Mouse (Mus musculus) midbrain, postnatal 0 days (tissue): ENCODE results near the gene Vangl2. TPM values are rescaled to one million over a fixed set of nuclear protein-coding genes. Genes with fewer than 3 reads are reported as not detected.
A peak's percentile ranks its signal among the peaks of the same experiment; 100 is the strongest.

ENCODE experiments used
- ATAC-seq: fragments of 200-750 bp; cut with Nextera tagmentation; 2 replicates; pipeline ENCODE4 v1.8.0; 2017; ENCODE audit warnings: moderate number of reproducible peaks, mild to moderate bottlenecking, moderate TSS enrichment, moderate library complexity; ENCODE audit not compliant: low FRiP score
- DNase-seq: peaks from one replicate; pipeline ENCODE4 v3.0.0-alpha.2; 2015; ENCODE audit warnings: low spot score
- H3K27ac ChIP-seq: fragments of 300-500 bp; sonication (generic); 2 replicates; pipeline ENCODE4 v1.5.1; 2014; ENCODE audit warnings: low read depth, mild to moderate bottlenecking, low read length, mixed read lengths
- H3K27me3 ChIP-seq: fragments of 300-500 bp; sonication (generic); 2 replicates; pipeline ENCODE4 v1.6.1; 2014; ENCODE audit warnings: low read length, control low read depth, mixed read lengths; ENCODE audit not compliant: insufficient read depth
- H3K36me3 ChIP-seq: fragments of 300-500 bp; sonication (generic); 2 replicates; pipeline ENCODE4 v1.6.1; 2014; ENCODE audit warnings: low read length, control low read depth, mixed read lengths; ENCODE audit not compliant: insufficient read depth
- H3K4me1 ChIP-seq: fragments of 300-500 bp; sonication (generic); 2 replicates; pipeline ENCODE4 v1.6.1; 2014; ENCODE audit warnings: mild to moderate bottlenecking, control low read depth, antibody characterized with exemption, low read length, mixed read lengths; ENCODE audit not compliant: insufficient read depth
- H3K4me2 ChIP-seq: fragments of 300-500 bp; sonication (generic); 2 replicates; pipeline ENCODE4 v1.6.1; 2014; ENCODE audit warnings: low read depth, mild to moderate bottlenecking, low read length, mixed read lengths; ENCODE audit not compliant: poor library complexity, severe bottlenecking
- H3K4me3 ChIP-seq: fragments of 300-500 bp; sonication (generic); 2 replicates; pipeline ENCODE4 v1.5.1; 2014; ENCODE audit warnings: low read depth, mild to moderate bottlenecking, low read length, moderate library complexity
- H3K9ac ChIP-seq: fragments of 300-500 bp; sonication (generic); replicated peaks from 2 replicates; pipeline ENCODE4 v1.6.1; 2014; ENCODE audit warnings: mild to moderate bottlenecking, low read length, moderate library complexity, mixed read lengths; ENCODE audit not compliant: poor library complexity, severe bottlenecking
- H3K9me3 ChIP-seq: fragments of 300-500 bp; sonication (generic); 2 replicates; pipeline ENCODE4 v1.6.1; 2016; ENCODE audit warnings: low read length, control low read depth
- CTCF ChIP-seq: IDR thresholded peaks from 2 replicates; pipeline ENCODE4 v1.5.1; 2016; ENCODE audit warnings: antibody characterized with exemption, mild to moderate bottlenecking
- WGBS: fragments of 180-500 bp; shearing (Covaris S2); extraction: QIAGEN DNeasy Blood & Tissue Kit; methylation state at CpG from one replicate; pipeline ENCODE4 v1.1.7; 2014; 5-methylcytosine and 5-hydroxymethylcytosine counted together
- polyA plus RNA-seq: library from polyadenylated mRNA; unstranded; fragments of >200 nt; fragmentation: Nextera tagmentation; extraction: Ambion mirVana; gene quantifications from 2 replicates; pipeline ENCODE4 v1.2.1, GENCODE M21; 2015
- total RNA-seq: library from RNA; depleted of rRNA; stranded (reverse); fragments of >200 nt; gene quantifications from 2 replicates; pipeline ENCODE4 v1.2.3, GENCODE M21; 2014; rRNA removed

Gene Vangl2
- total RNA-seq (85.8 and 115 TPM in 2 replicates), polyA plus RNA-seq (43.1 and 44.2 TPM in 2 replicates)

DNA sequence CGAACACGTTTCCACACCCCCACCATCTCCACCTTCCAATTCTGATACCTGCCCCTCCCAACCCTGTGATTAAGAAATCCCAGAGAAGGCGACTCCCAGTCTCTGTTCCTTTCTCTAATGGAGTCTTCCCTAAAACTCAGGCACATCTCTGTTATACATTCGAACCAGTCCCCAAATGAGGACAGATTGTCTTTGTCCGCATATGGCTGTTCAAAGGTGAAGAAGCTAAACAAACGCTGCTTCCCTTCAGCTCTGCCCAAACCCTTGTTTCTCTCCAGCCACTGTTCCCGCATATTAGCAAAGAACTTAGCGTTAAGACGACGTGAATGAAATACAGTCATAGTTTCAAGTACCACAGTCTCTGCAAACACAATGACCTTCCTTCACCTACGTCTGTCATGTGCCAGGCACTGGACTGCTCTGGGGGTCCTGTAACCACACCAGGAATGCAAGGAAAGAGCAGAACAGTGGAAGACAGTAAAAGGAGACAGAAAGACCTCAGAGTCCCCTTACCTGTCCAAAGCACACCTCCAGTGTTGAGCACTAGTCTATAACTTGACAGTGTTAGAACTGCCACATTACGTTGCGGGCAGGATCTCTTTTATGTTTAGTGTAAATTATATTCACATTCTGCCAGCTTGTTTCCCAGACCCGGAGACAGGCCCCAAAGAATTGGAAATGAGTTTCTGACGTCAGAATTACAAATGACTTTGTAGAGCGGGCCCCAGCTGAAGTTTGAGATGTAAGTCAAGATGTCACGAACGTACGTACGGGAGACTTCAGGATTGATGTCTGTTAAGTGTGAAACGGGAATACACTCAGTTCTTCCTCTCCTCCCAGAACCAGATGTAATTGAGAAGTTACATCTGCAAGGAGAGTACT is at the start of gene Vangl2:
Vangl2 (minus strand) TSS at position 51 of the 882 bp plus-strand sequence.
- WGBS, result 33% methylated on average over 21 of the region's 21 CpGs

DNA sequence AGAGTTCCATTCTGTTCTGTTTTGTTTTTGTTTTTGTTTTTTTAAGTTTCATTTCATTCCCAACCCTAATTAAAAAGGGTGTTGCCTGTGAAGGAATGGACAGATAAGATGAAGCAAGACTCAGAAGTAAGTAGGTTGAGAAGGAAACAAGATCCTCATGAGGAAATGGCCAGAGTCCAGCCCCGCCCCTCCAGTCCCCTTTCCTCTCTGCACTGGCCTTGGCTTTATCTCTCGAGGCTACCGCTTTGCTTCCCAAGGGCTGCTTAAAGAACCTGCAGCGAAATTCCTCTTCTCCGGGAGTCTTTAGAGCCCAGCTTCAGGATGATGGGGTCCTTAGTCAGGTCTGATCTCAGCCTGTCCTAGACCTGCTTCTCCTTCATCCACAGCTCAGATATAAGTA is 49.7 kb upstream of the Vangl2 start:
- Histone ChIP-seq H3K4me1 (no peaks in the 10 kb centered on the region), H3K36me3 (peaks cover 43% of the 10 kb centered on the region), H3K4me3 (no peak overlapping the region), H3K27me3 (no peaks in the 10 kb centered on the region), H3K9ac (no peak overlapping the region), H3K27ac (no peak overlapping the region), H3K9me3 (no peaks in the 10 kb centered on the region), H3K4me2 (no peak overlapping the region)
- no peak for DNase-seq
- 74% methylated on average over 5 of the region's 5 CpGs for WGBS
- no peak for TF ChIP-seq CTCF
- ATAC-seq, result no peak

More for the DNA sequence above, at the start of gene Vangl2:
- H3K36me3 ChIP-seq, result no peaks in the 10 kb centered on the region
- TF ChIP-seq CTCF, result no peak
- ATAC-seq (no peak), DNase-seq (no peak)
- H3K27me3 ChIP-seq, result no peaks in the 10 kb centered on the region
- H3K4me3 ChIP-seq, result peak within 1 kb of the TSS; percentile 94
- peaks cover 17% of the 10 kb centered on the region for H3K4me1 ChIP-seq
- peak within 1 kb of the TSS; percentile 96 for H3K27ac ChIP-seq
- peak within 1 kb of the TSS; percentile 94 for H3K9ac ChIP-seq
- no peaks in the 10 kb centered on the region for H3K9me3 ChIP-seq
- H3K4me2 ChIP-seq, result peak within 1 kb of the TSS; percentile 87

DNA sequence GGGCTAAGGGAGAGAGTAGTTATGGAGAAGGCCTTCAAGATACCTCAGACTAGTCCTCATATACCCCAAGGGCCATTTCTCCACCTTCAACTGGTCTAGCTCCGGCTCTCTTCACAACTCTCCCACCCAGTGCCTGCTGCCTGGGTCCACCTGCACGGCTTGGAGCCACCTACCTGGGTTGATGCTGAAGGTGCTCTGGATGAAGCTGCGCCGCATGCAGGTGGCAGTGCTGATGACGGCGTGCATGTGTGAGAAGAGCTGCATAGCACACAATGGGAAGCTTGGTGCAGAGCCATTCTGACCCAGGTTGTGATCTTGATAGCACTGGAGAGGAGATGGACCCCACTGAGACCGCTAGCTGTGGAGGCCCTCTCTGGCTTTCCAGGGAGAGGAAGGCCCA is 44.4 kb upstream of the Vangl2 start:
- no peak for TF ChIP-seq CTCF
- no peaks in the 10 kb centered on the region for H3K9me3 ChIP-seq
- H3K27ac ChIP-seq, result no peak overlapping the region
- H3K4me2 ChIP-seq, result no peak overlapping the region
- H3K4me1 ChIP-seq, result no peaks in the 10 kb centered on the region
- H3K9ac ChIP-seq, result no peak overlapping the region
- 97% methylated on average over 7 of the region's 7 CpGs for WGBS
- no peaks in the 10 kb centered on the region for H3K27me3 ChIP-seq
- DNase-seq (no peak), ATAC-seq (no peak)
- no peak overlapping the region for H3K4me3 ChIP-seq
- peaks cover 74% of the 10 kb centered on the region for H3K36me3 ChIP-seq

DNA sequence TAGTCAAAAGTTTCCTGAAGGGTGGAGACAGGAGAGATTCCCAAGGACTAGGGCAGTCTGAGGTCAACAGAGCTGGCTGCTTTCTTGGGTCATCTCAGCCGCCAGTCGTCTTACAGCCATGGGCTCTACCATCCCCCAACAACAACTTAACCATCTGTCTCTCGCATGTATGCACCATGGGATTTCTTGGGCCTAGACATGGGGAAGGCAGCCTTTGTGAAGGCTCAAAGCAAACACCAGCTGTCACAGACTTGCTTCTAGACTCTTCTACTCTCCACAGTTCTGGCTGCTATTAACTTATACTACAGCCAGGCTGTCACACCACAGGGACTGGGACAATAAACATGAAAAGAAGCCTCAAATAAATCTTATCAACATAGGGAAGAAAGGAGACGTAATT is 43.3 kb upstream of the Vangl2 start:
- ATAC-seq (no peak), DNase-seq (peak; percentile 50)
- no peak overlapping the region for H3K9ac ChIP-seq
- no peak for TF ChIP-seq CTCF
- no peak overlapping the region for H3K4me2 ChIP-seq
- no peak overlapping the region for H3K4me3 ChIP-seq
- H3K4me1 ChIP-seq, result no peaks in the 10 kb centered on the region
- H3K9me3 ChIP-seq, result no peaks in the 10 kb centered on the region
- H3K27ac ChIP-seq, result no peak overlapping the region
- H3K27me3 ChIP-seq, result no peaks in the 10 kb centered on the region
- peaks cover 84% of the 10 kb centered on the region for H3K36me3 ChIP-seq
- 66% methylated on average over 4 of the region's 4 CpGs for WGBS

DNA sequence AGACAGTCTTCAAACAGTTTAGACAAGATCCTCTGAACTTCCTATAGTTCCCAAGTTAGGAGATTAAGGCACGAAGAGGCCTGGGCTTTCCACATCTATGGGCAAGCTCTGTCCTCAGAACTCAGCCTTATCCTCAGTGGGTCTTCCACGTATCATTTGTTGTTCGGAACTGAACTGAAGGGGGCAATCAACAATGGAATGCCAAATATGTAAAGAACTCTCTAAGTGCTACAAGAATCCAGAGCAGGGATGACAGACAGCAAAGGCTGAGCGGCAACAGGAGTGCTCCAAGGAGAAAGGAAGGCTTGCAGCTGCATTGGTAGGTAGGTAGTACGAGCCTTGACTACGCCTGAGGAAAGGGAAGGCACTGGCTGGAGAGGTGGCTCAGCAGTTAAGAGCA is 42.0 kb upstream of the Vangl2 start:
- H3K4me3 ChIP-seq, result no peak overlapping the region
- DNase-seq (no peak), ATAC-seq (no peak)
- H3K36me3 ChIP-seq, result peaks cover 92% of the 10 kb centered on the region
- H3K9me3 ChIP-seq, result no peaks in the 10 kb centered on the region
- no peak overlapping the region for H3K27ac ChIP-seq
- no peak overlapping the region for H3K9ac ChIP-seq
- no peak overlapping the region for H3K4me2 ChIP-seq
- H3K27me3 ChIP-seq, result no peaks in the 10 kb centered on the region
- WGBS, result 82% methylated on average over 6 of the region's 6 CpGs
- TF ChIP-seq CTCF, result no peak
- H3K4me1 ChIP-seq, result no peaks in the 10 kb centered on the region

DNA sequence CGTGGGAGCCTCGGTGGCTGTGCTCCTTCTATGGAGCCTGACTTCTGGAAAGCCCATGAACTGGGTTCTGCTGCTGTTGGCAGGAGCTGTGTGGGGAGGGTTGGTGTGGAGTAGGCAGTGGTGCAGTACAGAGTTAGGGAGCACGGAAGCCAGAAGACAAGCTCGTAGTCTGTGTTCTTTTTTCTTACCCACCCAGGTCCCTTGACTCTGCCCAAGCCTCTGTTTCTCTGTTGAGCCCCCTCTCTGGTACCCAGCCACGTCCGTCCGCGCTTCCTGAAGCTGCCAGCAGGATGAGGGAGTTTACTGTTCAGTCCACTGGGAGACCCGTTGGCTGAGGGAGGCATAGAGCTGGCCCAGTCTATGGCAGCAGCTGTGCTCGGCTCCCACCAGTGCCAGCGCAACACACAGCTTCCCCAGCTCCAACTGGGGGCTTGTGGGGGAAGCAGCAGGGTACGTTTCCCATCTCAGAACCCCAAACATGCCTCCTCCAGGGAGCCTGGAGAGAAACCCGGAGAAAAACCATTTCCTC is 36.4 kb upstream of the Vangl2 start:
- no peak overlapping the region for H3K4me3 ChIP-seq
- WGBS, result 49% methylated on average over 13 of the region's 13 CpGs
- no peak for TF ChIP-seq CTCF
- H3K36me3 ChIP-seq, result peaks cover 43% of the 10 kb centered on the region
- no peaks in the 10 kb centered on the region for H3K27me3 ChIP-seq
- no peak overlapping the region for H3K4me2 ChIP-seq
- ATAC-seq (peak; percentile 50; the same call in 1 of the 2 replicates), DNase-seq (peak; percentile 69)
- no peak overlapping the region for H3K27ac ChIP-seq
- H3K9me3 ChIP-seq, result no peaks in the 10 kb centered on the region
- no peak overlapping the region for H3K9ac ChIP-seq
- H3K4me1 ChIP-seq, result no peaks in the 10 kb centered on the region
